Mouse (Mus musculus): ENCODE measurements around the gene Dlg2. TPM values are rescaled to one million over a fixed set of nuclear protein-coding genes. Genes with fewer than 3 reads are reported as not detected.

Dlg2 gene
- polyA plus RNA-seq, 1 experiment = 1.3 TPM

- WGBS = 38% methylated on average over 1 of the region's 1 CpGs
- no peak overlapping the region for H3K4me3 ChIP-seq (replicated peaks; ENCODE audit: extremely low read depth, low read depth, low read length)
- DNase-seq = no peak
- TF ChIP-seq CTCF (IDR thresholded peaks at IDR 0.05; ENCODE audit: insufficient read depth, low read length) (no peak), POLR2A (IDR thresholded peaks at IDR 0.05; ENCODE audit: borderline replicate concordance, extremely low read depth, low read depth, low read length) (no peak)
- H3K4me1 ChIP-seq (ENCODE audit: control insufficient read depth, insufficient read depth, low read length) = no peaks in the 10 kb centered on the region
Measured at GRCm38 (mm10) chr7:91548796-91549195, 1072.3 kb downstream of the Dlg2 start.

- Histone ChIP-seq H3K4me3 (replicated peaks; ENCODE audit: extremely low read depth, low read depth, low read length) (no peak overlapping the region), H3K4me1 (ENCODE audit: control insufficient read depth, insufficient read depth, low read length) (no peaks in the 10 kb centered on the region)
- no peak for TF ChIP-seq POLR2A (IDR thresholded peaks at IDR 0.05; ENCODE audit: borderline replicate concordance, extremely low read depth, low read depth, low read length)
- TF ChIP-seq CTCF (IDR thresholded peaks at IDR 0.05; ENCODE audit: insufficient read depth, low read length) = no peak
- DNase-seq = no peak
Measured at GRCm38 (mm10) chr7:91557582-91557981, 1081.1 kb downstream of the Dlg2 start.

GRCm38 (mm10) chr7:91567423-91567822 lies 1091.0 kb downstream of the Dlg2 start:
- TF ChIP-seq POLR2A (IDR thresholded peaks at IDR 0.05; ENCODE audit: borderline replicate concordance, extremely low read depth, low read depth, low read length) (no peak), CTCF (IDR thresholded peaks at IDR 0.05; ENCODE audit: insufficient read depth, low read length) (no peak)
- no peaks in the 10 kb centered on the region for H3K4me1 ChIP-seq (ENCODE audit: control insufficient read depth, insufficient read depth, low read length)
- no peak for DNase-seq
- no peak overlapping the region for H3K4me3 ChIP-seq (replicated peaks; ENCODE audit: extremely low read depth, low read depth, low read length)

GRCm38 (mm10) chr7:91570969-91571368 lies 1094.5 kb downstream of the Dlg2 start:
- WGBS = 84% methylated on average over 2 of the region's 2 CpGs
- no peak overlapping the region for H3K4me3 ChIP-seq (replicated peaks; ENCODE audit: extremely low read depth, low read depth, low read length)
- DNase-seq = no peak
- TF ChIP-seq POLR2A (IDR thresholded peaks at IDR 0.05; ENCODE audit: borderline replicate concordance, extremely low read depth, low read depth, low read length) = no peak
- no peak for TF ChIP-seq CTCF (IDR thresholded peaks at IDR 0.05; ENCODE audit: insufficient read depth, low read length)
- no peaks in the 10 kb centered on the region for H3K4me1 ChIP-seq (ENCODE audit: control insufficient read depth, insufficient read depth, low read length)

GRCm38 (mm10) chr7:91572666-91573065 lies 1096.2 kb downstream of the Dlg2 start:
- TF ChIP-seq CTCF (IDR thresholded peaks at IDR 0.05; ENCODE audit: insufficient read depth, low read length) (no peak), POLR2A (IDR thresholded peaks at IDR 0.05; ENCODE audit: borderline replicate concordance, extremely low read depth, low read depth, low read length) (no peak)
- DNase-seq = no peak
- WGBS = 51% methylated on average over 2 of the region's 2 CpGs
- Histone ChIP-seq H3K4me3 (replicated peaks; ENCODE audit: extremely low read depth, low read depth, low read length) (no peak overlapping the region), H3K4me1 (ENCODE audit: control insufficient read depth, insufficient read depth, low read length) (no peaks in the 10 kb centered on the region)

GRCm38 (mm10) chr7:91573321-91573720 lies 1096.8 kb downstream of the Dlg2 start:
- no peak overlapping the region for H3K4me3 ChIP-seq (replicated peaks; ENCODE audit: extremely low read depth, low read depth, low read length)
- DNase-seq = no peak
- TF ChIP-seq POLR2A (IDR thresholded peaks at IDR 0.05; ENCODE audit: borderline replicate concordance, extremely low read depth, low read depth, low read length) = no peak
- no peak for TF ChIP-seq CTCF (IDR thresholded peaks at IDR 0.05; ENCODE audit: insufficient read depth, low read length)
- no peaks in the 10 kb centered on the region for H3K4me1 ChIP-seq (ENCODE audit: control insufficient read depth, insufficient read depth, low read length)

- WGBS = 76% methylated on average over 6 of the region's 6 CpGs
- TF ChIP-seq POLR2A (IDR thresholded peaks at IDR 0.05; ENCODE audit: borderline replicate concordance, extremely low read depth, low read depth, low read length) (no peak), CTCF (IDR thresholded peaks at IDR 0.05; ENCODE audit: insufficient read depth, low read length) (no peak)
- no peak overlapping the region for H3K4me3 ChIP-seq (replicated peaks; ENCODE audit: extremely low read depth, low read depth, low read length)
- H3K4me1 ChIP-seq (ENCODE audit: control insufficient read depth, insufficient read depth, low read length) = no peaks in the 10 kb centered on the region
- no peak for DNase-seq
Measured at GRCm38 (mm10) chr7:91576216-91576615, 1099.7 kb downstream of the Dlg2 start.

GRCm38 (mm10) chr7:91582203-91582602 lies 1105.7 kb downstream of the Dlg2 start:
- DNase-seq = no peak
- WGBS = 76% methylated on average over 2 of the region's 2 CpGs
- no peak for TF ChIP-seq POLR2A (IDR thresholded peaks at IDR 0.05; ENCODE audit: borderline replicate concordance, extremely low read depth, low read depth, low read length)
- TF ChIP-seq CTCF (IDR thresholded peaks at IDR 0.05; ENCODE audit: insufficient read depth, low read length) = no peak

GRCm38 (mm10) chr7:91583566-91583965 lies 1107.1 kb downstream of the Dlg2 start:
- Histone ChIP-seq H3K4me1 (ENCODE audit: control insufficient read depth, insufficient read depth, low read length) (no peaks in the 10 kb centered on the region), H3K4me3 (replicated peaks; ENCODE audit: extremely low read depth, low read depth, low read length) (no peak overlapping the region)
- no peak for TF ChIP-seq POLR2A (IDR thresholded peaks at IDR 0.05; ENCODE audit: borderline replicate concordance, extremely low read depth, low read depth, low read length)
- no peak for TF ChIP-seq CTCF (IDR thresholded peaks at IDR 0.05; ENCODE audit: insufficient read depth, low read length)
- no peak for DNase-seq
- 29% methylated on average over 1 of the region's 1 CpGs for WGBS

More at GRCm38 (mm10) chr7:91582203-91582602, 1105.7 kb downstream of the Dlg2 start:
- Histone ChIP-seq H3K4me3 (replicated peaks; ENCODE audit: extremely low read depth, low read depth, low read length) (no peak overlapping the region), H3K4me1 (ENCODE audit: control insufficient read depth, insufficient read depth, low read length) (no peaks in the 10 kb centered on the region)

- no peaks in the 10 kb centered on the region for H3K4me1 ChIP-seq (ENCODE audit: control insufficient read depth, insufficient read depth, low read length)
- H3K4me3 ChIP-seq (replicated peaks; ENCODE audit: extremely low read depth, low read depth, low read length) = no peak overlapping the region
- no peak for DNase-seq
- no peak for TF ChIP-seq CTCF (IDR thresholded peaks at IDR 0.05; ENCODE audit: insufficient read depth, low read length)
- no peak for TF ChIP-seq POLR2A (IDR thresholded peaks at IDR 0.05; ENCODE audit: borderline replicate concordance, extremely low read depth, low read depth, low read length)
- 59% methylated on average over 5 of the region's 5 CpGs for WGBS
Measured at GRCm38 (mm10) chr7:91591261-91592170, 1115.0 kb downstream of the Dlg2 start.
